Mouse (Mus musculus) MEL (cell line): ENCODE measurements around the gene Slc4a8. TPM values are rescaled to one million over a fixed set of nuclear protein-coding genes. Genes with fewer than 3 reads are reported as not detected.
A peak's percentile ranks its signal among the peaks of the same experiment; 100 is the strongest.

ENCODE experiments used
- DNase-seq: peaks from one replicate; pipeline ENCODE4 v3.0.0; 2011; ENCODE audit warnings: low read depth, low spot score
- H3K27ac ChIP-seq: 2 replicates; pipeline ENCODE4 v1.5.1; 2012; ENCODE audit warnings: low read depth, mild to moderate bottlenecking, control low read depth, low read length, moderate library complexity; ENCODE audit not compliant: control insufficient read depth
- H3K27me3 ChIP-seq, 2 experiments: fragments of 150-350 bp in 1 of 2; sonication (generic) in 1 of 2; 2 replicates each; pipeline ENCODE4 v1.6.1; 2012; ENCODE audit warnings: low read length in 2 of 2, mild to moderate bottlenecking in 2 of 2, improper control_type of control experiment in 1 of 2, moderate library complexity in 1 of 2; ENCODE audit not compliant: insufficient read depth in 2 of 2, control insufficient read depth in 1 of 2
- H3K36me3 ChIP-seq, 2 experiments: 2 replicates each; pipeline ENCODE4 v1.6.1; 2012 to 2014; ENCODE audit warnings: low read length in 2 of 2, improper control_type of control experiment in 1 of 2, inconsistent platforms in 1 of 2, mild to moderate bottlenecking in 1 of 2; ENCODE audit not compliant: insufficient read depth in 2 of 2, control insufficient read depth in 1 of 2
- H3K4me1 ChIP-seq, 2 experiments: fragments of 150-350 bp in 1 of 2; sonication (generic) in 1 of 2; 2 replicates each; pipeline ENCODE4 v1.6.1; 2012; ENCODE audit warnings: low read length in 2 of 2, improper control_type of control experiment in 1 of 2, mild to moderate bottlenecking in 1 of 2; ENCODE audit not compliant: insufficient read depth in 2 of 2, control insufficient read depth in 1 of 2
- H3K4me3 ChIP-seq, 2 experiments: fragments of 150-350 bp in 1 of 2; sonication (generic) in 1 of 2; 2 replicates each; pipeline ENCODE4 v1.5.1; 2012; ENCODE audit warnings: low read depth in 2 of 2, low read length in 2 of 2, mild to moderate bottlenecking in 2 of 2, moderate library complexity in 2 of 2, control low read depth in 1 of 2, improper control_type of control experiment in 1 of 2; ENCODE audit not compliant: control insufficient read depth in 1 of 2, insufficient read depth in 1 of 2
- H3K79me2 ChIP-seq: 2 replicates; pipeline ENCODE4 v1.6.1; 2012; ENCODE audit warnings: mild to moderate bottlenecking, low read length, moderate library complexity; ENCODE audit not compliant: control insufficient read depth, poor library complexity, insufficient read depth
- H3K9ac ChIP-seq: 2 replicates; pipeline ENCODE4 v1.6.1; 2012; ENCODE audit warnings: low read depth, mild to moderate bottlenecking, control low read depth, low read length, moderate library complexity; ENCODE audit not compliant: control insufficient read depth, poor library complexity, severe bottlenecking
- H3K9me3 ChIP-seq: fragments of 150-350 bp; sonication (generic); replicated peaks from 2 replicates; pipeline ENCODE4 v1.6.1; 2012; ENCODE audit warnings: mild to moderate bottlenecking, low read length, improper control_type of control experiment, moderate library complexity; ENCODE audit not compliant: insufficient read depth
- BHLHE40 ChIP-seq: IDR thresholded peaks from 2 replicates; pipeline ENCODE4 v1.6.1; 2012; ENCODE audit warnings: low read depth, mild to moderate bottlenecking, inconsistent platforms, low read length, improper control_type of control experiment, borderline replicate concordance
- CHD1 ChIP-seq: IDR thresholded peaks from 2 replicates; pipeline ENCODE4 v1.6.1; 2012; ENCODE audit warnings: low read depth, mild to moderate bottlenecking, inconsistent platforms, low read length, improper control_type of control experiment
- CHD2 ChIP-seq: IDR thresholded peaks from 2 replicates; pipeline ENCODE4 v1.6.1; 2011; ENCODE audit warnings: low read length, improper control_type of control experiment
- CTCF ChIP-seq, 3 experiments: IDR thresholded peaks in 2 of 3; conservative IDR thresholded peaks in 1 of 3; 2 replicates each; pipeline ENCODE4 v1.5.1; 2011 to 2012; ENCODE audit warnings: low read length in 3 of 3, low read depth in 2 of 3, mild to moderate bottlenecking in 2 of 3, improper control_type of control experiment in 1 of 3, inconsistent platforms in 1 of 3, mixed read lengths in 1 of 3, moderate library complexity in 1 of 3; ENCODE audit not compliant: control insufficient read depth in 1 of 3, insufficient read depth in 1 of 3, poor library complexity in 1 of 3, severe bottlenecking in 1 of 3
- ELF1 ChIP-seq: IDR thresholded peaks from 2 replicates; pipeline ENCODE4 v1.6.1; 2014; ENCODE audit warnings: low read depth, mild to moderate bottlenecking, inconsistent platforms, low read length, improper control_type of control experiment, moderate library complexity
- EP300 ChIP-seq, 2 experiments: IDR thresholded peaks; 2 replicates each; pipeline ENCODE4 v1.6.1; 2011; ENCODE audit warnings: improper control_type of control experiment in 2 of 2, low read length in 2 of 2, low read depth in 1 of 2, mild to moderate bottlenecking in 1 of 2
- ETS1 ChIP-seq: IDR thresholded peaks from 2 replicates; pipeline ENCODE4 v1.6.1; 2012; ENCODE audit warnings: low read depth, mild to moderate bottlenecking, inconsistent platforms, low read length, improper control_type of control experiment, moderate library complexity
- GABPA ChIP-seq: IDR thresholded peaks from 2 replicates; pipeline ENCODE4 v1.6.1; 2012; ENCODE audit warnings: low read depth, mild to moderate bottlenecking, inconsistent platforms, low read length, improper control_type of control experiment, moderate library complexity
- GATA1 ChIP-seq: IDR thresholded peaks from 2 replicates; pipeline ENCODE4 v1.6.1; 2011; ENCODE audit warnings: low read depth, low read length, improper control_type of control experiment
- HCFC1 ChIP-seq: IDR thresholded peaks from 2 replicates; pipeline ENCODE4 v1.6.1; 2012; ENCODE audit warnings: low read depth, mild to moderate bottlenecking, inconsistent platforms, low read length, improper control_type of control experiment, moderate library complexity
- JUND ChIP-seq: IDR thresholded peaks from 2 replicates; pipeline ENCODE4 v1.6.1; 2011; ENCODE audit warnings: low read depth, mild to moderate bottlenecking, improper control_type of control experiment, low read length
- KAT2A ChIP-seq: conservative IDR thresholded peaks from 2 replicates; pipeline ENCODE4 v1.6.1; 2012; ENCODE audit warnings: low read depth, low read length, improper control_type of control experiment, inconsistent platforms
- MAFK ChIP-seq: IDR thresholded peaks from 2 replicates; pipeline ENCODE4 v1.6.1; 2011; ENCODE audit warnings: low read depth, mild to moderate bottlenecking, low read length, improper control_type of control experiment, borderline replicate concordance
- MAX ChIP-seq: IDR thresholded peaks from 2 replicates; pipeline ENCODE4 v1.6.1; 2011; ENCODE audit warnings: low read length, improper control_type of control experiment
- MAZ ChIP-seq: IDR thresholded peaks from 2 replicates; pipeline ENCODE4 v1.6.1; 2012; ENCODE audit warnings: low read depth, mild to moderate bottlenecking, inconsistent platforms, low read length, improper control_type of control experiment
- MEF2A ChIP-seq: IDR thresholded peaks from 2 replicates; pipeline ENCODE4 v1.6.1; 2014; ENCODE audit warnings: low read depth, mild to moderate bottlenecking, inconsistent platforms, low read length, improper control_type of control experiment; ENCODE audit not compliant: poor library complexity, insufficient replicate concordance, severe bottlenecking; ENCODE audit errors: extremely low read depth
- MXI1 ChIP-seq: IDR thresholded peaks from 2 replicates; pipeline ENCODE4 v1.6.1; 2011; ENCODE audit warnings: mild to moderate bottlenecking, low read depth, low read length, improper control_type of control experiment
- MYB ChIP-seq: IDR thresholded peaks from 2 replicates; pipeline ENCODE4 v1.6.1; 2011; ENCODE audit warnings: mild to moderate bottlenecking, low read depth, low read length, improper control_type of control experiment
- MYC ChIP-seq: IDR thresholded peaks from 2 replicates; pipeline ENCODE4 v1.6.1; 2011; ENCODE audit warnings: low read depth, mild to moderate bottlenecking, low read length, improper control_type of control experiment, moderate library complexity
- NELFE ChIP-seq: IDR thresholded peaks from 2 replicates; pipeline ENCODE4 v1.6.1; 2011; ENCODE audit warnings: low read depth, low read length, improper control_type of control experiment
- NRF1 ChIP-seq: IDR thresholded peaks from 2 replicates; pipeline ENCODE4 v1.6.1; 2014; ENCODE audit warnings: low read depth, mild to moderate bottlenecking, inconsistent platforms, low read length, improper control_type of control experiment, moderate library complexity; ENCODE audit not compliant: poor library complexity, insufficient read depth, severe bottlenecking
- POLR2A ChIP-seq, 2 experiments: IDR thresholded peaks; 2 replicates each; pipeline ENCODE4 v1.6.1; 2011 to 2012; ENCODE audit warnings: low read length in 2 of 2, mild to moderate bottlenecking in 2 of 2, control low read depth in 1 of 2, improper control_type of control experiment in 1 of 2, low read depth in 1 of 2, moderate library complexity in 1 of 2; ENCODE audit not compliant: control insufficient read depth in 1 of 2, insufficient read depth in 1 of 2, poor library complexity in 1 of 2
- POLR2AphosphoS2 ChIP-seq: IDR thresholded peaks from 2 replicates; pipeline ENCODE4 v1.6.1; 2011; ENCODE audit warnings: low read length, improper control_type of control experiment
- POLR2AphosphoS5 ChIP-seq: IDR thresholded peaks from 2 replicates; pipeline ENCODE4 v1.6.1; 2012; ENCODE audit warnings: low read depth, borderline replicate concordance, mild to moderate bottlenecking, inconsistent platforms, low read length, moderate library complexity, mixed read lengths
- RCOR1 ChIP-seq: IDR thresholded peaks from 2 replicates; pipeline ENCODE4 v1.6.1; 2012; ENCODE audit warnings: low read depth, mild to moderate bottlenecking, inconsistent platforms, low read length, improper control_type of control experiment
- SIN3A ChIP-seq: IDR thresholded peaks from 2 replicates; pipeline ENCODE4 v1.6.1; 2012; ENCODE audit warnings: low read length, improper control_type of control experiment, inconsistent platforms
- SMC3 ChIP-seq: IDR thresholded peaks from 2 replicates; pipeline ENCODE4 v1.6.1; 2011; ENCODE audit warnings: low read depth, low read length, improper control_type of control experiment
- TAL1 ChIP-seq: IDR thresholded peaks from 2 replicates; pipeline ENCODE4 v1.6.1; 2012; ENCODE audit warnings: mild to moderate bottlenecking, inconsistent platforms, low read length, moderate library complexity, mixed read lengths
- TBP ChIP-seq: IDR thresholded peaks from 2 replicates; pipeline ENCODE4 v1.8.0; 2011; ENCODE audit warnings: low read depth, low read length, improper control_type of control experiment
- TCF12 ChIP-seq: IDR thresholded peaks from 2 replicates; pipeline ENCODE4 v1.6.1; 2014; ENCODE audit warnings: low read depth, mild to moderate bottlenecking, inconsistent platforms, low read length, improper control_type of control experiment, moderate library complexity
- UBTF ChIP-seq: IDR thresholded peaks from 2 replicates; pipeline ENCODE4 v1.6.1; 2012; ENCODE audit warnings: low read depth, mild to moderate bottlenecking, inconsistent platforms, low read length, improper control_type of control experiment, moderate library complexity, borderline replicate concordance; ENCODE audit not compliant: insufficient read depth
- USF1 ChIP-seq: IDR thresholded peaks from 2 replicates; pipeline ENCODE4 v1.6.1; 2014; ENCODE audit warnings: low read depth, mild to moderate bottlenecking, inconsistent platforms, low read length, improper control_type of control experiment, moderate library complexity
- USF2 ChIP-seq, 2 experiments: IDR thresholded peaks; 2 replicates each; pipeline ENCODE4 v1.6.1; 2011 to 2012; ENCODE audit warnings: improper control_type of control experiment in 2 of 2, low read length in 2 of 2, borderline replicate concordance in 1 of 2, inconsistent platforms in 1 of 2, low read depth in 1 of 2, mild to moderate bottlenecking in 1 of 2; ENCODE audit not compliant: insufficient read depth in 1 of 2
- ZC3H11A ChIP-seq: IDR thresholded peaks from 2 replicates; pipeline ENCODE4 v1.6.1; 2012; ENCODE audit warnings: low read depth, mild to moderate bottlenecking, inconsistent platforms, low read length, improper control_type of control experiment
- ZKSCAN1 ChIP-seq: IDR thresholded peaks from 2 replicates; pipeline ENCODE4 v1.6.1; 2012; ENCODE audit warnings: low read depth, mild to moderate bottlenecking, inconsistent platforms, low read length, improper control_type of control experiment, moderate library complexity
- ZMIZ1 ChIP-seq: IDR thresholded peaks from 2 replicates; pipeline ENCODE4 v1.6.1; 2012; ENCODE audit warnings: low read depth, mild to moderate bottlenecking, inconsistent platforms, low read length, improper control_type of control experiment, moderate library complexity
- ZNF384 ChIP-seq: IDR thresholded peaks from 2 replicates; pipeline ENCODE4 v1.6.1; 2012; ENCODE audit warnings: low read depth, mild to moderate bottlenecking, inconsistent platforms, low read length, improper control_type of control experiment
- polyA plus RNA-seq, 2 experiments: library from polyadenylated mRNA; stranded (reverse) in 1 of 2; unstranded in 1 of 2; fragments of >175 nt in 1 of 2; fragments of >200 nt in 1 of 2; gene quantifications; 2 replicates each; pipeline versions ENCODE4 v1.2.1 to v1.2.4; 2012; ENCODE audit warnings: low replicate concordance in 2 of 2, low read depth in 1 of 2; ENCODE audit not compliant: insufficient read length in 2 of 2, insufficient read depth in 1 of 2, missing spikeins in 1 of 2
- total RNA-seq: library from RNA; depleted of rRNA; stranded (reverse); fragments of 300-350 nt; gene quantifications from 2 replicates; pipeline ENCODE4 v1.2.3, GENCODE M21; 2012

Slc4a8 gene
- total and polyA plus RNA-seq, 3 experiments = 0.35 to 2.5 TPM; not detected in 1

GRCm38 (mm10) chr15:100735095-100735952 is 26.2 kb upstream of the Slc4a8 start:
- H3K4me1 ChIP-seq = peaks cover 32 to 49% of the 10 kb centered on the region in 2 experiments
- peak overlapping the region; percentile 30 for H3K27ac ChIP-seq

GRCm38 (mm10) chr15:100735953-100736300 is 25.6 kb upstream of the Slc4a8 start:
- Histone ChIP-seq H3K27me3 (no peaks in the 10 kb centered on the region), H3K4me1 (peaks cover 32 to 49% of the 10 kb centered on the region in 2 experiments), H3K27ac (peak overlapping the region; percentile 30), H3K9ac (peak overlapping the region; percentile 16), H3K36me3 (peaks cover 0 to 28% of the 10 kb centered on the region in 2 experiments; a peak in 2 of 4 replicates), H3K4me3 (peak overlapping the region; percentile 41 to 42), H3K79me2 (no peaks in the 10 kb centered on the region), H3K9me3 (no peaks in the 10 kb centered on the region)
- peak; percentile 82 for DNase-seq
- TF ChIP-seq CHD1 (no peak), GABPA (no peak), RCOR1 (peak; percentile 68; the same call in 1 of the 2 replicates), HCFC1 (no peak), MAZ (no peak), ZNF384 (no peak), POLR2AphosphoS2 (no peak), SIN3A (no peak; the same call in 1 of the 2 replicates), MXI1 (peak; percentile 54; the same call in 1 of the 2 replicates), MAFK (no peak), USF1 (no peak), BHLHE40 (peak; percentile 7; the same call in 1 of the 2 replicates), POLR2A (IDR thresholded peaks at IDR 0.05; ENCODE audit: control insufficient read depth in 1 of 2, insufficient read depth in 1 of 2, low read depth in 1 of 2, low read length in 2 of 2, poor library complexity in 1 of 2) (no peak), MYC (no peak), ZKSCAN1 (no peak)

More at GRCm38 (mm10) chr15:100735095-100735952, 26.2 kb upstream of the Slc4a8 start:
- H3K27me3 ChIP-seq = no peaks in the 10 kb centered on the region
- peak overlapping the region; percentile 16 for H3K9ac ChIP-seq
- H3K79me2 ChIP-seq = no peaks in the 10 kb centered on the region
- peaks cover 0 to 28% of the 10 kb centered on the region in 2 experiments; a peak in 2 of 4 replicates for H3K36me3 ChIP-seq
- no peaks in the 10 kb centered on the region for H3K9me3 ChIP-seq
- peak overlapping the region; percentile 41 to 42 for H3K4me3 ChIP-seq
- peak; percentile 81 for DNase-seq
- TF ChIP-seq MAX (peak; percentile 27; the same call in 1 of the 2 replicates), NELFE (no peak), USF1 (no peak), TBP (no peak), HCFC1 (0 out of 2 replicates have a peak, but pooled peaks have one; percentile 24), ZC3H11A (peak; percentile 7; the same call in 1 of the 2 replicates), MEF2A (peak; percentile 69; the same call in 1 of the 2 replicates), MAZ (peak; percentile 74), GATA1 (peak; percentile 92), EP300 (IDR thresholded peaks at IDR 0.05; ENCODE audit: low read depth in 1 of 2, low read length in 2 of 2) (peak; percentile 88 to 93), TCF12 (peak; percentile 97), MAFK (peak; percentile 68; the same call in 1 of the 2 replicates), RCOR1 (peak; percentile 89), MXI1 (no peak; the same call in 1 of the 2 replicates), POLR2AphosphoS2 (no peak), ETS1 (peak; percentile 93), POLR2A (IDR thresholded peaks at IDR 0.05; ENCODE audit: control insufficient read depth in 1 of 2, insufficient read depth in 1 of 2, low read depth in 1 of 2, low read length in 2 of 2, poor library complexity in 1 of 2) (no peak), USF2 (IDR thresholded peaks at IDR 0.05; ENCODE audit: borderline replicate concordance in 1 of 2, insufficient read depth in 1 of 2, low read depth in 1 of 2, low read length in 2 of 2) (no peak), NRF1 (no peak), UBTF (no peak), ZMIZ1 (no peak), TAL1 (peak; percentile 93), JUND (no peak), KAT2A (no peak; the same call in 1 of the 2 replicates), ZKSCAN1 (peak; percentile 43; the same call in 1 of the 2 replicates), BHLHE40 (peak; percentile 71; the same call in 1 of the 2 replicates), ELF1 (no peak), MYB (peak; percentile 54; the same call in 1 of the 2 replicates), CTCF (IDR thresholded peaks at IDR 0.05 in 2 of 3, conservative IDR thresholded peaks at IDR 0.05 in 1 of 3; ENCODE audit: control insufficient read depth in 1 of 3, insufficient read depth in 1 of 3, low read depth in 2 of 3, low read length in 3 of 3, poor library complexity in 1 of 3, severe bottlenecking in 1 of 3) (no peak), CHD1 (no peak), ZNF384 (peak; percentile 96), POLR2AphosphoS5 (no peak), SIN3A (peak; percentile 51; the same call in 1 of the 2 replicates), CHD2 (no peak), SMC3 (no peak)
